Comparison of ENCODE assay signal across 28 mouse cellular contexts in genomic region chr5:3571266-3571665, GRCm38 (mm10). TPM values are rescaled to one million over a fixed set of nuclear protein-coding genes. Genes with fewer than 3 reads are reported as not detected.
DNase-seq lines count a peak whose midpoint lies in the region; ATAC-seq and TF ChIP-seq lines count a peak whose summit lies in the region.
"Had no signal": no experiment of that assay in that cellular context is flagged by ENCODE, and none has a peak within 500 bp of the region (broad histone marks: within the 10 kb centered on the region; RNA-seq: fewer than 3 reads in every experiment).

Gene 1700109H08Rik, plus strand, starts transcription at chr5:3571566.

- peaks cover 11% of the 10 kb centered on the region for H3K9me3 ChIP-seq in ES-Bruce4 (replicated peaks; ENCODE audit: control insufficient read depth, insufficient read depth, low read length, poor library complexity, severe bottlenecking)
- H3K9me3 ChIP-seq in forebrain, embryonic 10.5 days, result peaks cover 7% of the 10 kb centered on the region; the same call in 1 of the 2 replicates
- H3K9me3 ChIP-seq: embryonic facial prominence, embryonic 12.5 days; embryonic facial prominence, embryonic 15.5 days; forebrain, embryonic 12.5 days; forebrain, embryonic 15.5 days; heart, embryonic 15.5 days; hindbrain, embryonic 15.5 days; intestine, embryonic 15.5 days had no signal

- H3K9ac ChIP-seq in ES-Bruce4 (ENCODE audit: low read depth, poor library complexity, severe bottlenecking), result no peak within 1 kb of the TSS
- H3K9ac ChIP-seq: embryonic facial prominence, embryonic 12.5 days; embryonic facial prominence, embryonic 15.5 days; forebrain, embryonic 12.5 days; forebrain, embryonic 15.5 days; heart, embryonic 12.5 days; heart, embryonic 15.5 days; hindbrain, embryonic 12.5 days; hindbrain, embryonic 15.5 days; intestine, embryonic 15.5 days had no signal

- no peak within 1 kb of the TSS for H3K27ac ChIP-seq in ES-Bruce4 (ENCODE audit: insufficient read depth, low read length)
- H3K27ac ChIP-seq in forebrain, embryonic 10.5 days, result no peak within 1 kb of the TSS
- H3K27ac ChIP-seq: embryonic facial prominence, embryonic 12.5 days; embryonic facial prominence, embryonic 15.5 days; forebrain, embryonic 12.5 days; forebrain, embryonic 15.5 days; gastrocnemius, adult 2 months; heart, embryonic 15.5 days; hindbrain, embryonic 12.5 days; hindbrain, embryonic 15.5 days; intestine, embryonic 15.5 days had no signal

- no peak for TF ChIP-seq EP300 in ES-Bruce4 (IDR thresholded peaks at IDR 0.05; ENCODE audit: insufficient read depth, low read depth, low read length)

- H3K4me3 ChIP-seq in ES-Bruce4 (ENCODE audit: low read depth, low read length), result no peak within 1 kb of the TSS
- H3K4me3 ChIP-seq in forebrain, embryonic 10.5 days, result no peak within 1 kb of the TSS
- H3K4me3 ChIP-seq: embryonic facial prominence, embryonic 12.5 days; embryonic facial prominence, embryonic 15.5 days; forebrain, embryonic 12.5 days; forebrain, embryonic 15.5 days; gastrocnemius, adult 2 months; heart, embryonic 12.5 days; heart, embryonic 15.5 days; hindbrain, embryonic 12.5 days; hindbrain, embryonic 15.5 days; intestine, embryonic 15.5 days had no signal

- no peaks in the 10 kb centered on the region for H3K27me3 ChIP-seq in ES-Bruce4 (ENCODE audit: control insufficient read depth, insufficient read depth, low read length, poor library complexity, severe bottlenecking)
- H3K27me3 ChIP-seq in forebrain, embryonic 10.5 days (ENCODE audit: poor library complexity, severe bottlenecking), result no peaks in the 10 kb centered on the region
- H3K27me3 ChIP-seq: embryonic facial prominence, embryonic 12.5 days; embryonic facial prominence, embryonic 15.5 days; forebrain, embryonic 12.5 days; forebrain, embryonic 15.5 days; heart, embryonic 12.5 days; heart, embryonic 15.5 days; hindbrain, embryonic 12.5 days; hindbrain, embryonic 15.5 days; intestine, embryonic 15.5 days; Patski had no signal

- no peak for TF ChIP-seq POLR2A in ES-Bruce4 (IDR thresholded peaks at IDR 0.05; ENCODE audit: insufficient read depth, low read length)

- no peaks in the 10 kb centered on the region for H3K4me1 ChIP-seq in ES-Bruce4 (ENCODE audit: control insufficient read depth, insufficient read depth, low read length)
- no peaks in the 10 kb centered on the region for H3K4me1 ChIP-seq in forebrain, embryonic 10.5 days
- H3K4me1 ChIP-seq: embryonic facial prominence, embryonic 12.5 days; embryonic facial prominence, embryonic 15.5 days; forebrain, embryonic 12.5 days; forebrain, embryonic 15.5 days; heart, embryonic 12.5 days; heart, embryonic 15.5 days; hindbrain, embryonic 12.5 days; hindbrain, embryonic 15.5 days; intestine, embryonic 15.5 days had no signal

- WGBS in forebrain, embryonic 10.5 days, result 95% methylated on average over 4 of the region's 4 CpGs

- ATAC-seq in CD4-positive, CD25-positive, alpha-beta regulatory T cell, adult 4 months, result no peak
- ATAC-seq in hematopoietic stem cell, adult 5-6 weeks (replicated peaks in 1 of 2; ENCODE audit: insufficient read depth in 1 of 2, low FRiP score in 2 of 2, low TSS enrichment in 1 of 2, low read depth in 1 of 2, poor library complexity in 2 of 2, severe bottlenecking in 2 of 2), result no peak
- no peak for ATAC-seq in megakaryocyte-erythroid progenitor cell, adult 5-6 weeks (replicated peaks; ENCODE audit: low FRiP score, low TSS enrichment, poor library complexity, severe bottlenecking)
- ATAC-seq: forebrain, embryonic 15.5 days; intestine, embryonic 15.5 days; Patski had no signal

- H3K36me3 ChIP-seq in ES-Bruce4 (ENCODE audit: control insufficient read depth, insufficient read depth, low read length, poor library complexity, severe bottlenecking), result peaks cover 50% of the 10 kb centered on the region
- H3K36me3 ChIP-seq in forebrain, embryonic 10.5 days (replicated peaks), result peaks cover 100% of the 10 kb centered on the region

- TF ChIP-seq CTCF in ES-Bruce4 (IDR thresholded peaks at IDR 0.05; ENCODE audit: low read depth, low read length), result no peak

- no peak for DNase-seq in kidney, adult 18-20 months
- DNase-seq in forebrain, embryonic 10.5 days (ENCODE audit: extremely low spot score, low spot score), result no peak
- DNase-seq in cerebellum, adult 18-20 months, result no peak
- DNase-seq in retina, embryonic 14.5 days (ENCODE audit: low spot score), result no peak
- DNase-seq: adrenal gland, postnatal 10 days; adrenal gland, postnatal 36 days; cerebellum, adult 11-12 months; cerebellum, adult 9-10 months; cerebellum, postnatal 14 days; gastrocnemius, adult 2 months; gastrocnemius, postnatal 14 days; heart, adult 18-20 months; heart, postnatal 14 days; heart, postnatal 4 days had no signal

RNA-seq across cellular contexts. Expression of gene 1700109H08Rik, which starts in this region (rescaled TPM):
- 10 to 100 TPM; 10.3 to 11.7 TPM for polyA plus RNA-seq in CD4-positive, CD25-positive, alpha-beta regulatory T cell, adult 4 months (2017; shearing (Covaris generic))
- polyA plus RNA-seq in ES-Bruce4 (2011; ENCODE audit: insufficient read depth, insufficient read length, low read depth, missing spikeins), result 18.0 and 18.5 TPM in 2 replicates
- 15.4 and 25.7 TPM in 2 replicates for total RNA-seq in hematopoietic stem cell, adult 5-6 weeks (2017)
- total RNA-seq in megakaryocyte-erythroid progenitor cell, adult 5-6 weeks (2014; fragmentation: Nextera tagmentation), result 16.9 and 27.6 TPM in 2 replicates
- total RNA-seq in megakaryocyte-erythroid progenitor cell, adult 5-6 weeks (2017), result 11.5 and 12.3 TPM in 2 replicates
- polyA plus RNA-seq in forebrain, embryonic 10.5 days (2016; fragmentation: Nextera tagmentation; extraction: Ambion mirVana), result 3.3 and 3.7 TPM in 2 replicates
